Mouse (Mus musculus) ovary, postnatal 14 days (tissue): ENCODE data around the gene Olfm1.

Source experiments
- DNase-seq: peaks from one replicate; pipeline ENCODE4 v3.0.0; 2022; ENCODE audit warnings: low spot score

The Olfm1 gene

GRCm38 (mm10) chr2:28192821-28193689, at the start of gene Olfm1:
Olfm1 (plus strand) TSS chr2:28192992.
- DNase-seq = peak; percentile 55

- no peak for DNase-seq
Measured at GRCm38 (mm10) chr2:28143417-28144045, 49.3 kb upstream of the Olfm1 start.

- DNase-seq = no peak
Measured at GRCm38 (mm10) chr2:28145702-28146101, 47.1 kb upstream of the Olfm1 start.

DNA sequence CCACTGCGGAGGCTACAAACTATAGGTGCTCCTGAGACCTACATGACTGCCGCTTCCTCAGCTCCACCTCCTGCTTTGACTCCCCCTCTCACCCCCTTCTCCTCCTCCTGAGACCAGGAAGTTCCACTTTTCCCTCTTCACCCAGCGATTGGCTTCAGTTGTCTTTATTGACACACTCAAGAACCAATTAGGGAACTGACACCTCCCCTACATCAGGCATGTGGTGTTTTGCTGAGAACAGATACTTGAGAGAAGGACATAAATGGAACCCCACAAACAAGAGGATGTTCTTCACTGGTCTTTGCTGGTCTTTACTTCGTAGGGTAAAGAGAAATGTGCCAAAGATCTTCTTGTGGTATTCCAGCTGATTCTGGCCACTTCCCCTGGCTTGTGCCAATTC, 46.6 kb upstream of the Olfm1 start:
- DNase-seq = no peak

GRCm38 (mm10) chr2:28146685-28147084, 46.1 kb upstream of the Olfm1 start:
- no peak for DNase-seq

GRCm38 (mm10) chr2:28147248-28147794, 45.5 kb upstream of the Olfm1 start:
- no peak for DNase-seq

- no peak for DNase-seq
Measured at GRCm38 (mm10) chr2:28149688-28150087, 43.1 kb upstream of the Olfm1 start.

GRCm38 (mm10) chr2:28160568-28160967, 32.2 kb upstream of the Olfm1 start:
- DNase-seq = no peak

DNA sequence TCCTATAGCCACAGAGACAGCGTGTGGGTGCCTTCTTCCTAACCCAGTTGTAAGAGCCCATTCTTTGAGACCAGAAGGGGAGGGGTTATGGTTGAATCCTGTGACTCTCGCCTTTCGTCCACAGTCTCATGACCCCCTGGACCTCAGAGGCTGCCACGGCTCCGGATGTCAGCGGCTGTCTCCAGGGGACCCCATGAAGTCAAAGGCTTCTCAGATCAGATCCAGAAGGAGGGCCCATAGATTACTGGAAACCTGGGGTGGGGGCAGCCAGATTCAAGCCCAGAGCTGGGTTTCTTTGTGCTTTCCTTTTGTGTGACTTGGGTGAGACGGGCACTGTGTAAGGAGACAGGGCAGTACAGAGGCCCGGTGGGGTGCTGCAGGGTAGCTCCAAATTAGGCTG, 27.2 kb upstream of the Olfm1 start:
- DNase-seq = no peak

DNA sequence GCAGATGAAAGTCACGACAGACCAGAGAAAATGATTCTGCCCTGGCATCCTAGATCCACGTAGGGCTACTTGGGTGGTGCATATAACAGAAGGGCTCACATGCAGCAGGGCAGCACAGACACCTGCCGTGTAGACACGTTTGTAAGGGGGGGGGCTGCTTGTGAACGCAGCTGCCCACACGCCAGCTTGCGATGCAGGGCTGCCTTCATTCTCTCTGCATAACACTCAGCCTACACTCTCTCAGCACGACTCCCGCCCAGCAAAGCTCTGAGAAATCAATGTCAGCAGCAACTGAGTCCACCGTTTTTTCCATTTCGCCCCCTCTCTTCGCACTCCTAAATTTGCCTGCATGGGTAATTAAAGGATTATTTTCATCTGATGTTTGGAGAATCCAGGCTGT, 23.5 kb upstream of the Olfm1 start:
- no peak for DNase-seq

- DNase-seq = no peak
Measured at GRCm38 (mm10) chr2:28171962-28172361, 20.8 kb upstream of the Olfm1 start.

DNA sequence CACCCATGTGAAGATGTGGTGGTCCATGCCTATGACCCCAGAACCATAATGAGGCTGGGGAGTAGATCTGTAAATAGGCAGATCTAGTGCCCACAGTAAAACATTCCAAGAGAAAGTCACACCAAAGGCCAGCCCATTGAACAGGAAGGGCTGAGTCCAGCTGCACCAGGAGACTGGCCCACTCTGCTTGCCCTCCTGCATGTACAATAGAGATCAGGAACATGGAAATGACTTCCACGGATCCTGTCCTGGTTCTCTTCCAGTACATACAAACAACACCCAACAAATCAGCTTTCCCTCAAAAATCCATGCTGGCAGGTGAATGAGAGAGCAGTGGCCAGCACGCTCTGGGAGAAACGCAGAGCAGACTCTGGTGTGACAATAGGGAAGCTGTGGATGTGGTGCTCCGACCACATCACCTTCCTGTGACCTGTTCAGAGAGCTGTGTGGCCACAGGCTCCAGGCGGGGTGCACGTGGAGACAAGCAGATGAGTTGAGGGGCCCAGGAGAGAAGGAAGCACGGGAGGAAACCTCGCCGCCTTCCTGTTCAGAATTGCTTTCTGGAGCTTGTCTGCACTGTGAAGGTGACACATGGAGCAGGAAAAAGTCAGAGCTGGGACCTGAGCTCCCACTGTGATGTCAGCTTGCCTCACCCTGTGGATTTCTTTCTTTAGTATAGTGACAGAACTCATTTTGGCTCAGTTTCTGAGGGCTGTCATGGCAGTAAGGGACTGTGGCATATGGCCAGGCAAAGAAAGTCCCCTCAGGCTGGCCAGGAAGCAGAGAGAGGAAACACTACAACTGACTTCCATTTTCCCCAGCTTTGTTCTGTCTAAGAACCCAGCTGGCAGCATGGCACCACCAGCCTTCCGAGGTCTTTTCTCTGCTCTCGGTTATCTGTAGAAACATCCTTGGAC, 19.3 kb upstream of the Olfm1 start:
- DNase-seq = no peak

- DNase-seq = no peak
Measured at GRCm38 (mm10) chr2:28174441-28174840, 18.4 kb upstream of the Olfm1 start.

DNA sequence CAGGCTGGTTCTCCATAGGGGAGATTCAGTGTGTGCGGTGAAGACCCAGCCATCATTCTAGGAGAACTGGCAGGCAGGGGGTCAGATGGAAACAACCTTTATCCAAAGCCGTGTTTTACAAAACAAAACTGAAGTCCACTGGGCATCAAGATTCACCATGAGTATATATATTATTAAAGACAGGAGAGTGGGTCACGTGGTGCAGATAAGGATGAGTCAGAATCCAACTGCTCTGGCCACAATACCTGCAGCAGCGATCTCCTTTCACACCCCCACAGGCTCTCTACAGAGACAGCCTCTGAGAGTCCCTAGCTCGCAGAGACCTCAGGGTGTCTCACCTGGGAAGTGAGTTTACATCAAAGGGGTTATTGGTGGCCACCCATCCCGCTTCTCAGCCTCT, 14.2 kb upstream of the Olfm1 start:
- DNase-seq = no peak

DNA sequence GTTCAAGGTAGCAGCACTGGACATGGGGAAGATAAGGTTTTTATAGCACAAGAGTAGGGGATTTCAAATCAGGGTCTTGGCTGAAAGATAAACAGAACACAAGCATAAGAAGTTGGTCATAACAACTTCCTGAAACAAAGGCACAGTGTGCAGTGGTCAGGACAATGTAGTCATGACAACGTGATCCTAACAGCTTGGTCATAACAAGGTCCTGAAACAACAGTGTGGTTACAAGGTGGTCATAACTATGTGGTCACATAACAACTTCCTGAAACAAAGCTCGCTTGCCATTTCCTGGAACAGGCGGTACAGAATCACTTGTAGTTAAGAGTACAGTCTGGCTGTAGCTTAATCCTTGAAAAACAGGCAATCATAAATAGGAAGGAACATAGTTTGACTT, 12.7 kb upstream of the Olfm1 start:
- DNase-seq = no peak

DNA sequence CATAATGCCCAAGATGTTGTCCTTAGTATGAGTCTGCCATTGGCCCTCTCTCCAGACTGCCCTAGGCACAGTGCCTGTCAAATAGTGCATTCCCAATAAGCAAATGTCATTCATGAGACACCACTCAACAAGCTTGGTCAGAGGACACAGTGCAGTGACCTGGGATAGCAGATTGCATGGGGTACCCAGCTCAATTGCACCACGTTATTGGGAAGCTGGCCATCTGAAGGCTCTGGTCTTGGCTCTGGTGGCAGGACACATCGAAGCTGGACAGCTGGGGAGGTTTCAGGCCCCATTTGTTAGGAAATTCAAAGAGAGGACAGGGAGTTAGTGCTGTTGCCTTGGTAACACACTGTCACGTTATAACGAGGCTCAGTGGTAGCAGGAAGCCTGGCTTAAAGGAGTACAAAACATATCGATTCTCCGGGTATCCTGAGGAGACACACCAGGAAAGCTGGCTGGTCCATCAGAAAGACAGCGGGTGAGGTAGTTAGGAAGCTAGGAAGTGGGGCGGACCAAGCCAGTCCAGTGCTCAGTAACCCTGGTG, 4.3 kb upstream of the Olfm1 start:
- DNase-seq = no peak

DNA sequence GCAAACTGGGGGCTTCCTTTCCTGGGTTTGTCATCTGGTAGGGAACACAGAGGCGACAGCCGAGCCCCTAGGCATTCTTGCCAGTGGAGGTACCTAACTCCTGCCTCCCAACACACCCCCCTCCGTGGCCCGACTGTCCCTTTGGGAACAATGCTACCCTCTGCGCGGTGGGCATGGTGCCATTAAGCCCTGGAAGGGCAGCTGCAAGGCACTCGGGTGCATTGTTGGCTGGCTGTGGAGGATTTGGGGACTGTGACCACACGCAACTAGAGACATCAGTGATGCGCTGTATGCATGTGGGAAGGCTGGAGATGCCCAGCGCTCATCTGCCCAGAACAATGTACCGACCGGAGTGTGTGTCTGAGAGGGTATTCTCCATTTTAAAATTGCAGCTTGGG, 897 bp downstream of the Olfm1 start:
- no peak for DNase-seq

DNA sequence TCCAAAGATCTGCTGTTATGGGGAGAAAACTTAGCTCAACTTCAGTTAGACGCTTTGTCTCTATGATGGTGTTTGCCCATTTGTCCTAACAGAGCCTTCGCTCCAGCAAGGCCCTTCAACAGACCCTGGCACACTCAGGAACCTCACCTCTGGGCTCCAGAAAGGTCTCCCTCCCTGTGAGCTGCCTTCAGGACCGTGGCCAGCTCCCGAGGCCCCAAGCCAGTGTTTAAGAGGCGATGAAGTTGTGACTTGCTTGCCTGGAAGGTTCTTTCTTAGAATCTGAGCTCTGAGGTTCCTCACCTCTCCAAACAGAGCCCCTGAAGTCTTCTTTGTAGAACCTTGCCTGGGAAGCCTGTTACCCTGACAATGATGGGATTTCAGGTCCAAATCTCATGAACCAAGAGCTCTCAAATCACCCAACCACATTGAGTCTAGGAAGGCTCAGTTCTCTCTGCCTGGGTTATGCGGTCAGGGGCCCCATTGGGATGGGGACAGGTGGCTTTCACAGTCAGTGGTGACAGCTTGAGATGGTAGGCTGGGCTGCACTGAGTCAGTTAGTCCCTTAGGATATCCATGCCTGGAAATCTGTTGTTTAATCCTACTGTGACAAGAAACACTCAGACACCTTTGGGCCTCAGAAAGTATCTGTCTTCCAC, 2.3 kb downstream of the Olfm1 start:
- DNase-seq = no peak

DNA sequence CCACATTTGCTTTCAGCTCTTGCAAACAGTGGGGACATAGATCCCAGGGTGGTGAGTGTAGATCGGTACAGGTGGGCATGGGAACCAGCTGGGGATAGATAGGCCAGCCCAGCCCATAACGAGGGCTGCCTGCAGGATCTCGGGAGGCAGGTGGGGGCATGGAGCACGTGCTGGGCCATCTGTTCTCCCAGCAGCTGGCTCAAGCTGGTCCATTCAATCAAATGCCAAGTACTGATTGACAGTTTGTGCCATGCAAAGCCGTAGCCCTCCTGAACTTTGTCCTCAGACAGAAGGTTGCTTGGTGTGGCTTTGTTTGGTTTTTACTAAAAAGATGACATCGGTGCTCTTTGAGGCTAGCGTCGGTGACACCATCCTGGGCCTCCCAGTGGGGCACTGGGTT, 2.9 kb downstream of the Olfm1 start:
- DNase-seq = no peak

- DNase-seq = no peak
Measured at GRCm38 (mm10) chr2:28201441-28201841, 8.6 kb downstream of the Olfm1 start.

- DNase-seq = peak; percentile 96
Measured at GRCm38 (mm10) chr2:28204167-28204566, 11.4 kb downstream of the Olfm1 start.
